Mouse (Mus musculus) cerebellum, postnatal 36 days (tissue): ENCODE data around the gene Pik3r1.

Experiments
- DNase-seq, 2 experiments: peaks; one replicate each; pipeline ENCODE4 v3.0.0; 2021 to 2022; ENCODE audit warnings: mixed read lengths in 2 of 2

Gene Pik3r1

DNA sequence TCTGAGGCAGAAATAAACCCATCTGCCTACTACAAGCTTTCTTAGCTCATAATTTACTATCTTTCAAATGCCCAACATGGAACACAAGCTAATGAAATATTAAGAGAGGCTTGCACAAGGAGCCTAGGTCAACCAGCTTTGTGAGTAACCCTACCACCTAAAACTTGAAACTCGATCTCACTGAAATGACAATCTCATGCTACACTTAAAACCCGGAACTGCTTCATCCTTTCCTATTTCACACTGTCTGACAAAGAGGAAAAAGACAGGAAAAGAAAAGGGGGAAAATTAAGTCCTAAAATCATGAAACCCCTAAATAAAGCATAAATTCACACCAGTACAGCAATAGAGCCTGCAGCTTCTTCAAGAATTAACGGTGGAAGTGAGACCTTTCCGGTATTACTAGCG lies 1.4 kb downstream of the Pik3r1 start:
- no peak for DNase-seq

DNA sequence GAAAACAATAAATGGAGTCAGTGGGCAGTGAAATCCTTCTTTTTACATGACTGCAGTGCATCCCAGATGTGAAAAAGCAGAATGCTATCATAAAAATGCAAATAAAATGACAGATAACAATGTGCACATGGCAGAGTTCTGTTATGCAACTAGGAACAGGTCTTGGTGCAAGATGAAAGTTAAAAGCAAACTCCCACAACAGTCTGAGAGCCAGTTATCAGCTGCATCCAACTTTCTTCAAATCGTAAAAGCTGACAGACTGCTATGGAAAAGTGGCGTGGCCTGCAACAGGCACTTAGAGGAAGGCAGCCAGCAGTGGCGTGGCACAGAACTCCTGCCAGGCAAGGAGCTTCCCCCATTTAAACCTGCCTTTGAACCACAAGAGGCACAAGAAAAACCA lies 2.0 kb downstream of the Pik3r1 start:
- DNase-seq: no peak

- no peak for DNase-seq
These were observed 3.9 kb downstream of the Pik3r1 start for GRCm38 (mm10) chr13:101764111-101764510.

GRCm38 (mm10) chr13:101763676-101764075 lies 4.3 kb downstream of the Pik3r1 start:
- no peak for DNase-seq

- DNase-seq: no peak
These were observed 4.9 kb downstream of the Pik3r1 start for GRCm38 (mm10) chr13:101763149-101763548.

GRCm38 (mm10) chr13:101761617-101762016 lies 6.4 kb downstream of the Pik3r1 start:
- no peak for DNase-seq

GRCm38 (mm10) chr13:101760953-101761352 lies 7.1 kb downstream of the Pik3r1 start:
- no peak for DNase-seq

DNA sequence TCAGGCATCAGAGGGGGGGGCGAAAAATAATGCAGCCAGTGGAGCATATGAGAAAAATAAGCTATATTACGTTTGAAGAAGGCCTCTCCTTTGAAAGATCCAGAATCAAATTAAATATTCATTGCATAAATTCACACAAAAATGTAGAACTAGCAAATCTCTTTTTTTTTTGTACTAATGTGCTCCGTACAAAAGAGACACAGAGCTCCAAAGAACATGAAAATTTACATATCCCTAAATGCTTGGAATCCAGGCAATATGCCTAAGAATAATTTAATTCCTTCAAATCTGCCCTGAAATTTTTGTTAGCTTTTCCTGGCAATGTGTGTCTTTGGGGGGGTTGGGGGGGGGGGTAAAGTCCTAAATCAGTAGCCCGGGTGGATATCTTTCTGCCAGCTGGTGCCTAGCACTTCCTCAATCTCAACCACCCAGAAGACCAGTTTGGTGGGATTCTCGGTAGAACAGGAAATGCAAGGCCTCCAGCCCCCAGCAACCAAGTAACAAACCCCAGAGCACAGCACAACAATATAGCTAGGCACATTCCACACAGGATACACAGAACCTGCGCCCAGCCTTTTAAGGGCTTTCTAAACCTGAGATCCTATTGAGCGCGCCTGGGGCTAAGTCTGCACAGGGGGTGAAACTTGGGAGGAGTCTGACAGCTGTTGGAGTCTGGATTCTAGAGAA lies 7.9 kb downstream of the Pik3r1 start:
- no peak for DNase-seq

- no peak for DNase-seq
These were observed 8.6 kb downstream of the Pik3r1 start for GRCm38 (mm10) chr13:101759281-101759871.

- DNase-seq: peak; percentile 25 to 26
These were observed 10.1 kb downstream of the Pik3r1 start for GRCm38 (mm10) chr13:101757801-101758422.

DNA sequence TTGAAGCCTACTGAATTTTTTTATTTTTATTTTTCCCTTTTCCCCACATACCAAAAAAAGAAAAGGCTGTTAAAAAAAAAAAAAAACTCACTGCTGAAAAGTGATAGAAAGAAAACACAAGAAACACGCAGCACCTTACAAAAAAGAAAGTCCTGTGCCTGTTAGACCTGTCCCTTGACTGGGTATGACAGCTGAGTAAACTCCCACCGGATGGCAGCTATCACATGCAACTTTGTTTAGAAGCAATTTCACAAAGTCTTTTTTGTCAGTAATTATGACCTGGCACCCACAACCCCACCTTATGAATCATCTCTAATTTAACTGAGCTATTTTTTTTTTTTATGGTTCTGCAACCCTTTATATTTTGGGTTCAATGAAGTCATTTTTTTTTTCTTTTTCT lies 12.8 kb downstream of the Pik3r1 start:
- no peak for DNase-seq

- DNase-seq: no peak
These were observed 14.4 kb downstream of the Pik3r1 start for GRCm38 (mm10) chr13:101753639-101754038.

- no peak for DNase-seq
These were observed 16.2 kb downstream of the Pik3r1 start for GRCm38 (mm10) chr13:101751816-101752215.

DNA sequence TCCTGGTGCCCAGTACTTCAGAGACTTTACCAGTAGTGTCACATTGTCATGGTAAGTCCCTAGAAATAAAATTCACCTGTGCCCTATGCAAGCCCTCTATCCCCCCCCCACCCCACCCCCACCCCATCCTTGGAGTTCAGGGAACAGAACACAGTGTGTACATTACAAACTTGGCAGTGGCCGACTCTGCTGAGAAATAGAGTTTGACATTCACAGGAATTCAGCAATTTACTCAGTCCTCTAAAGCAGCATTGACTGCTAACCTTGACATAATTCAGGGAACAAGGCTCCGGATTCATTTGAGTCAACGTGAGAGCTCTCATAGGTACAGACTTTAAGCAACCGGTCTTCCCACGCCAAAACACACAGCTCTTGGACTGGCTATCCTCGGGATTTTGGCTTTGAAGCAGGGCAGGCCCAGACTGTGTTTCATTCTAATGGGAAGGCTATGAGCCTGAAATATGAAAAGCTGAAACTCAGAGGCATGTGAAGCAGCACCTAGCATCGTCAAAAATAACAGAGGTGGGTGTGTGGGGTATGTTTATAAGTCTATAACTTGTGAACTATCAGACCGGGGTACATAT lies 21.9 kb downstream of the Pik3r1 start:
- no peak for DNase-seq

- no peak for DNase-seq
These were observed 23.1 kb downstream of the Pik3r1 start for GRCm38 (mm10) chr13:101744943-101745342.

- no peak for DNase-seq
These were observed 24.0 kb downstream of the Pik3r1 start for GRCm38 (mm10) chr13:101744053-101744452.

- DNase-seq: no peak
These were observed 24.8 kb downstream of the Pik3r1 start for GRCm38 (mm10) chr13:101743247-101743646.

GRCm38 (mm10) chr13:101742596-101742995 lies 25.4 kb downstream of the Pik3r1 start:
- no peak for DNase-seq

- DNase-seq: no peak
These were observed 26.3 kb downstream of the Pik3r1 start for GRCm38 (mm10) chr13:101741530-101742309.

DNA sequence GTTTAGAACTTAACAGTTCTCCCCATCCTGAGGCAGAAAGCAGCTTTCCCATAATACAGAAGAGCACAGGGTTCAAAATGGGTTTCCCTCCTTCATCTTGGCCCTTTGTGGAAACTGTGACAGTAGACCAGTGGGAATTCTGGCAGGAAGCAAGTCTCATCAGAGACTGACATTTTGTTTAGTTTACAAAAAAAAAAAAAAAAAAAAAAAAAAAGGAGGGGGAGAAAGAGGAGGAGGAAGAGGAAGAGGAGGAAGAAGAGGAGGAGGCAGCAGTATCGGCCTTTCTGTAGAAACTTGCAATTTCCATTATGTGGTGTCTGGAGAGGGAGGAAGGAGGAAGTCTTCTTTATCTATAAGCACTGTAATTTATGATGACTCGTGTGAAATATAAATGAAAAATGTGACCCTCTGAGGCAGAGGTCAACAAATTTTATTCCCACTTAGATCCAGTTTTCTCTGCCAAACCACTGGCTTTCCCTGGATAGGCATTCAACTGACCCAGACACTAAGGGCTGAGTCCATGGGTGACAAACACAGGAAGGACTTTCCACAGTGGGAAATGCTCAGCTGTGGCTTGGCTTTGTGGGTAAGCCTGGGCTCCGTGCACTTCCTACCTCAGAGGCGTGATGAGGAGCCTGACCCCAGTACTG lies 28.2 kb downstream of the Pik3r1 start:
- no peak for DNase-seq

DNA sequence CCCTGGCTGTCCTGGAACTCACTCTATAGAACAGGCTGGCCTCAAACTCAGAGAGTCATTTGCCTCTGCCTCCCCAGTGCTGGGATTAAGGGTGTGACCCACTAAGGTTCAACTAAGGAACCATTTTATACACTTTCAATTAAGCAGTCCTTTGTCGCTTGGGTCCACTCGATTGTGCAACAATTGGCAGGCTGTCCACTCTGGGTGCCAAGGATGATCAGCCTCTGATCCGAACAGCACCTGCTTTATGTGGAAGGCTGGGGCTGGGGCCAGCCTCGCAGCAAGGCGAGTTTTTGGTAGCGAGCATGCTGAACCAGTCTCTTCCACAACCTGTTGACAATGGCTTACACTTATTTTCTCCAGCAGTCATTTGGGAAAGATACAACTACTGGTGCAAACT lies 29.2 kb downstream of the Pik3r1 start:
- DNase-seq: peak in 1 of 2 experiments; percentile 29
